Mouse (Mus musculus) C2C12 (cell line): ENCODE results near the gene Pprc1. TPM values are rescaled to one million over a fixed set of nuclear protein-coding genes. Genes with fewer than 3 reads are reported as not detected.

Experiments used
- H3K27me3 ChIP-seq: one replicate; pipeline ENCODE4 v1.6.1; 2011; ENCODE audit not compliant: control insufficient read depth, insufficient read depth, insufficient read length
- H3K36me3 ChIP-seq: one replicate; pipeline ENCODE4 v1.6.1; 2011; ENCODE audit not compliant: control insufficient read depth, insufficient read depth
- H3K4me3 ChIP-seq: one replicate; pipeline ENCODE4 v1.5.1; 2011; ENCODE audit warnings: mild to moderate bottlenecking, control low read depth; ENCODE audit not compliant: poor library complexity, insufficient read depth, severe bottlenecking
- H3K79me2 ChIP-seq: one replicate; pipeline ENCODE4 v1.6.1; 2011; ENCODE audit not compliant: control insufficient read depth, insufficient read depth
- H3K79me3 ChIP-seq: one replicate; pipeline ENCODE4 v1.6.1; 2011; ENCODE audit warnings: low read depth, control low read depth
- H3ac ChIP-seq: one replicate; pipeline ENCODE3; 2011; ENCODE audit warnings: low read depth; ENCODE audit not compliant: control insufficient read depth, insufficient read length
- CEBPB ChIP-seq: IDR thresholded peaks from one replicate; pipeline ENCODE4 v1.6.1; 2011; ENCODE audit warnings: low read depth, mild to moderate bottlenecking, control low read depth, moderate library complexity
- CTCF ChIP-seq: IDR thresholded peaks from one replicate; pipeline ENCODE4 v1.5.1; 2011; ENCODE audit not compliant: control insufficient read depth, insufficient read depth, insufficient read length
- FOSL1 ChIP-seq: IDR thresholded peaks from one replicate; pipeline ENCODE4 v1.8.0; 2011; ENCODE audit warnings: mild to moderate bottlenecking, low read length; ENCODE audit not compliant: poor library complexity, insufficient read depth, severe bottlenecking
- MAX ChIP-seq: IDR thresholded peaks from one replicate; pipeline ENCODE4 v1.6.1; 2011; ENCODE audit warnings: mild to moderate bottlenecking, control low read depth
- MYOD1 ChIP-seq: IDR thresholded peaks from one replicate; pipeline ENCODE4 v1.6.1; 2011; ENCODE audit warnings: low read depth; ENCODE audit not compliant: control insufficient read depth, insufficient read length
- MYOG ChIP-seq: IDR thresholded peaks from one replicate; pipeline ENCODE4 v1.6.1; 2011; ENCODE audit not compliant: control insufficient read depth, insufficient read length; ENCODE audit errors: extremely low read depth
- USF1 ChIP-seq: IDR thresholded peaks from one replicate; pipeline ENCODE4 v1.6.1; 2011; ENCODE audit warnings: low read depth, mild to moderate bottlenecking, control low read depth, moderate library complexity
- polyA plus RNA-seq: library from polyadenylated mRNA; unstranded; fragments of >200 nt; fragmentation: generic; extraction: Trizol; gene quantifications from one replicate; pipeline ENCODE4 v1.2.1, GENCODE M21; 2012; ENCODE audit warnings: missing spikeins

The Pprc1 gene
- polyA plus RNA-seq, 1 experiment = 30.6 TPM

DNA sequence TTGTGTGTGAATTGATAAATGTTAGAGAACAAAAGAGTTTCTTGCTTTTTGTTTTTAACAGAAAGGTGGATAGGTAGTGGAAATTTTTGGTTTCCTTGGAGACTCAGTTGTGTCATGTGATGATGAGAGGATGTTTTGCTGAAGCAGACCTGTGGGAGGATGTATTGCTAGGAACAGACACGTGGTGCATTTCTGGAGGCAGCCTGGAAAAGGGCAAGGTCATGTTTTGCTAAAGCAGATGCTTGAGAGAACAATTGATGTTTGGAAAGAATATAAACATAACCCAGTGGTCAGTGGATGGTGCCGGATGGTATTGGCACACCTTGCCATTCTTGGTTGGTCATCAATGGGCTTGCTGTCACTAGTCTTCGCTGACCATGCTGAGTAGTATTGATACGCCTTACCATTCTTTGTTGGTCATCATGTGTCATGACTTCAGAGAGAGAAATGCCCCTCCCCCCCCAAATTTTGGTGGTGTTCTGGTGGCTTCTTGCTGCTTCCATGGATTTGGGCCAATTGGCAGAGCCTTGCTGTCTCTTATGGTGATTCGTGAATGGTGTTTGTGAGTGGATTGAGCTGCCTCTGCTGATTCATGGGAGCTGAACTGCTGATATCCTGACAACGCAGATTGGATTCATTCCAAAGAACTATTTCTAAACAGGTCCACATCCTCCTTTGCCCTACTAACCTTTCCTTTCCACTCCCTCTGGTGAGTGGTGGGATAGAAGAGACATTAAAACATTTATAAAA lies 58.9 kb downstream of the Pprc1 start:
- TF ChIP-seq USF1 = no peak
- no peak for TF ChIP-seq CTCF
- TF ChIP-seq MYOD1 = no peak
- no peak for TF ChIP-seq FOSL1
- TF ChIP-seq CEBPB = no peak
- no peak for TF ChIP-seq MAX
- TF ChIP-seq MYOG = no peak
- peaks cover 4% of the 10 kb centered on the region for H3K27me3 ChIP-seq
- no peak overlapping the region for H3ac ChIP-seq
- no peaks in the 10 kb centered on the region for H3K79me2 ChIP-seq
- H3K36me3 ChIP-seq = no peaks in the 10 kb centered on the region
- no peak overlapping the region for H3K4me3 ChIP-seq
- no peaks in the 10 kb centered on the region for H3K79me3 ChIP-seq

DNA sequence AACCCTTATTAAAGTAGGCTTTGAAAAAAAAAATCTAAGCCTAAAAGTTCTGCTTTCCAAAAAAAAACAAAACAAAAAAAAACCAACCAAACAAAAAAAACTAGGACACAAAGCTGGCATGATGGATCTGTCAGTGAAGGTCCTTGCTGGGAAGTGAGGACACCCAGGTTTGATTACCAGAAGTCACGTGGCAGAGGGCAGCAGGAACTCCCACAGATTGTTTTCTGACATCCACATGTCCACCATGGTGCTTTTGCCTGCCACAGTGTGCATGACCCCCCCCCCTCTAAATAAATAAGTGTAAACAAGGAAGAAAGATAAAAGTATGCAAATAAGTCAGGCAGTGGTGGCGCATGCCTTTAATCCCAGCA lies 59.5 kb downstream of the Pprc1 start:
- peaks cover 4% of the 10 kb centered on the region for H3K27me3 ChIP-seq
- no peaks in the 10 kb centered on the region for H3K79me3 ChIP-seq
- H3ac ChIP-seq = no peak overlapping the region
- no peaks in the 10 kb centered on the region for H3K79me2 ChIP-seq
- H3K36me3 ChIP-seq = no peaks in the 10 kb centered on the region
- H3K4me3 ChIP-seq = no peak overlapping the region
- no peak for TF ChIP-seq FOSL1
- no peak for TF ChIP-seq CTCF

GRCm38 (mm10) chr19:46110214-46110613 lies 65.5 kb downstream of the Pprc1 start:
- Histone ChIP-seq H3K27me3 (peaks cover 9% of the 10 kb centered on the region), H3ac (no peak overlapping the region), H3K79me3 (no peaks in the 10 kb centered on the region), H3K36me3 (no peaks in the 10 kb centered on the region), H3K79me2 (no peaks in the 10 kb centered on the region), H3K4me3 (no peak overlapping the region)
- TF ChIP-seq FOSL1 (no peak), USF1 (no peak), CTCF (no peak), MYOD1 (no peak), MYOG (no peak), CEBPB (no peak), MAX (no peak)

GRCm38 (mm10) chr19:46110781-46111180 lies 66.1 kb downstream of the Pprc1 start:
- TF ChIP-seq CTCF = no peak
- no peak for TF ChIP-seq MYOD1
- TF ChIP-seq USF1 = no peak
- no peak for TF ChIP-seq MYOG
- H3K27me3 ChIP-seq = peaks cover 6% of the 10 kb centered on the region

DNA sequence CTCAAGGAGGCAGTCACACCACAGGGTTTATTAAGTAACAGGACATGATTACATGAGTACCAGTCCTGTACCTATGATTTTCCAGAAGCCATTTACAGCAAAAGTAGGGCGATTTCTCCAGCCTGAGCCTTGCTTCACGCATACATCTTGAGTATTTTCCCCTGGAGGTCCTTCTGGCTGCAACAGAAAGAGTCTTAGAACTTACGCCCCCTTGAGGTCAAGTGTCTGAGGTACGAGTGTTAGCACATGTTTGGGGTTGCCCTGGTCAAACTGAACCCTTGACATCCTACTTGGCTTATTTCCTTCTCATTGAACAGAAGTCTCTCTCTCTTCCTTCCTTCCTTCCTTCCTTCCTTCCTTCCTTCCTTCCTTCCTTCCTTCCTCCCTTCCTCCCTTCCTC lies 69.9 kb downstream of the Pprc1 start:
- no peak for TF ChIP-seq CTCF
- no peak for TF ChIP-seq MAX
- TF ChIP-seq MYOD1 = no peak
- no peak for TF ChIP-seq CEBPB
- TF ChIP-seq MYOG = no peak
- no peak for TF ChIP-seq USF1
- no peak for TF ChIP-seq FOSL1
- Histone ChIP-seq H3K79me2 (no peaks in the 10 kb centered on the region), H3K36me3 (no peaks in the 10 kb centered on the region), H3ac (no peak overlapping the region), H3K27me3 (peaks cover 6% of the 10 kb centered on the region), H3K79me3 (no peaks in the 10 kb centered on the region), H3K4me3 (no peak overlapping the region)

More at GRCm38 (mm10) chr19:46110781-46111180, 66.1 kb downstream of the Pprc1 start:
- H3ac ChIP-seq = no peak overlapping the region
- H3K79me2 ChIP-seq = no peaks in the 10 kb centered on the region
- H3K36me3 ChIP-seq = no peaks in the 10 kb centered on the region
- H3K79me3 ChIP-seq = no peaks in the 10 kb centered on the region
- no peak overlapping the region for H3K4me3 ChIP-seq

- peaks cover 3% of the 10 kb centered on the region for H3K27me3 ChIP-seq
- no peak overlapping the region for H3K4me3 ChIP-seq
- H3ac ChIP-seq = no peak overlapping the region
- no peaks in the 10 kb centered on the region for H3K79me3 ChIP-seq
- no peaks in the 10 kb centered on the region for H3K36me3 ChIP-seq
- TF ChIP-seq MYOD1 = no peak
- TF ChIP-seq FOSL1 = no peak
- no peak for TF ChIP-seq CTCF
- no peak for TF ChIP-seq CEBPB
- no peak for TF ChIP-seq MAX
- no peak for TF ChIP-seq USF1
- no peak for TF ChIP-seq MYOG
- no peaks in the 10 kb centered on the region for H3K79me2 ChIP-seq
Observed at GRCm38 (mm10) chr19:46119458-46119857, 74.8 kb downstream of the Pprc1 start.
